Mouse (Mus musculus): ENCODE measurements at regions not wholly inside any gene's neighbourhood (a gene's known extent, or its start where the extent isn't known, plus 50 kb on each side); places are given as distances from the start of the nearest gene placed in this dataset.

- no peak for ATAC-seq (replicated peaks; ENCODE audit: poor library complexity)
Measured at GRCm38 (mm10) chr4:84211311-84211875, 463.7 kb downstream of the Bnc2 start.

GRCm38 (mm10) chr4:84212004-84212403, 463.1 kb downstream of the Bnc2 start:
- no peak for ATAC-seq (replicated peaks; ENCODE audit: poor library complexity)

- no peak for ATAC-seq (replicated peaks; ENCODE audit: poor library complexity)
Measured at GRCm38 (mm10) chr4:84214523-84214922, 460.6 kb downstream of the Bnc2 start.

- no peak for ATAC-seq (replicated peaks; ENCODE audit: poor library complexity)
Measured at GRCm38 (mm10) chr4:84218961-84219360, 456.1 kb downstream of the Bnc2 start.

GRCm38 (mm10) chr4:84222057-84222717, 452.9 kb downstream of the Bnc2 start:
- ATAC-seq (replicated peaks; ENCODE audit: poor library complexity) = no peak

GRCm38 (mm10) chr4:84222805-84223335, 452.2 kb downstream of the Bnc2 start:
- no peak for ATAC-seq (replicated peaks; ENCODE audit: poor library complexity)

GRCm38 (mm10) chr4:84224556-84224955, 450.5 kb downstream of the Bnc2 start:
- no peak for ATAC-seq (replicated peaks; ENCODE audit: poor library complexity)

Data from megakaryocyte progenitor cell, adult 5-6 weeks (primary cell).